Mouse (Mus musculus) embryonic stem cell, embryonic (primary cell): ENCODE data around the gene Kat6b.

ENCODE experiments used
- CTCF ChIA-PET, 4 experiments: fragments of 300-600 bp in 2 of 4; fragments of 350-600 bp in 2 of 4; sonication (Branson Sonifier 250); formaldehyde crosslinking; loops; one replicate each; lab custom pipeline; 2022; ENCODE audit warnings: inconsistent platforms in 2 of 4; lab: Charles Lee
- POLR2A ChIA-PET, 4 experiments: fragments of 300-600 bp in 2 of 4; fragments of 350-600 bp in 2 of 4; sonication (Branson Sonifier 250); formaldehyde crosslinking; loops; one replicate each; lab custom pipeline; 2022; ENCODE audit warnings: antibody characterized with exemption in 4 of 4, inconsistent platforms in 1 of 4; lab: Charles Lee

The Kat6b gene

DNA sequence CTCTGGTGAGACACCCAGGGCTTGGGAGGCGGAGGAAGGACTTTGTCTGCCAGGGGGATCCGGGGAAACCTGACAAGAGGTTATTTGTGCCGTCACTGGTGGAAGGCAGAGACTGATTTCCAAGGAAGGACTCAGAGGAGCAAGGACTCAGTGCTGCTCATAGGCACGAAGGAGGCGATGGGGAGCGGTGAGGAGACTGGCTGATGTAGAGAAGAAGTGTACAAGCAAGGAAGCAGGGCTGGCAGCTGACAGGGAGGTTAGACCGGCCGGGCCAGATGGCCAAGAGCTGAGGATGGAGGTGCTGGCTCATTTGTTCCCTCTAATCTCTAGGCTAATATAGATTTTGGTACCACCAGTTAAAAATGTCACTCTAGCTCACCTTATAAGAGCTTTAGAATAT, 72.8 kb downstream of the Kat6b start:
- POLR2A ChIA-PET: interaction anchor here in 3 of 4 experiments (0.6 to 18.5 kb wide), 28 partner anchors 8 to 625 kb away, joined by 3 to 240 read pairs (median 5); partner anchors contain the start of genes Kat6b (in 2 of the 3) and Vcl (in 1 of the 3)

DNA sequence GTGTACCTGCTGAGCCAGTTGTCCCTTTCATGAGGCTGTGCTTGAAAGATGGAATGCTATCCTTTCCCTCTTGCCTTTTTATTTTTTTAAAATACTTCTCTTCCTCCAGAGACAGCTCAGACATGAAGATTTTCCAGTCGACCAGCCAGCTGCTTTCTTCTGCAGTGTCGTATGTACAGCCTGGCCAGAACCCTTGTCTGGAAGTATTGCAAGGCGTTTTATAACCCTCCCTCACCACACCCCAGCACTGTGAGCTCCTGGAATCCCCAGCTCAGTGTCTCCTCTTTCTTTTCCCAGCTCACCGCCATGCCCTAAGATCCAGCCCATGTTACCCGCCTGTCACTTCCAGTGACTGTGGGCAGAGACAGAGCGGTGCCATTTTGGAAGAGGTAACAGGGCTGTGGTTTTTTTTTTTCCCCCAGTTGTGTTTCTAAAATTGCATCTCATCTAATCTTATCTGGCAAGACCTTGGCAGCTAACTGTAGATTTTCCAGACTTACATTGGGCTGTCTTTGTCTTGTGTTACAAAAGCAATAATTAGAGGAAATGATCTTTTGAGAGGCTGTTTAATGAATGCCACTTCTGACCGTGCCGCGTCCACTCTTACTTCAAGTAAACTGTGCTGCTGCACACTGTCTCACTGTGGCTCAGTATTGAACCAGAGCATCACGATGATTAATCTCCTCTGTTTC, 77.4 kb downstream of the Kat6b start:
- ChIA-PET CTCF (interaction anchor here in 1 of 4 experiments (1.2 to 1.9 kb wide), 4 partner anchors 26 to 183 kb away, joined by 3 to 9 read pairs (median 4); no protein-coding TSS in a partner anchor), POLR2A (interaction anchor here in 3 of 4 experiments (0.6 to 18.5 kb wide), 20 partner anchors 9 to 114 kb away, joined by 3 to 240 read pairs (median 4); partner anchors contain the start of gene Kat6b (in 2 of the 3))

More for the DNA sequence above, 72.8 kb downstream of the Kat6b start:
- CTCF ChIA-PET: interaction anchor here in 3 of 4 experiments (1.0 to 3.3 kb wide), 4 partner anchors 13 to 53 kb away, joined by 3 to 11 read pairs (median 4); no protein-coding TSS in a partner anchor

DNA sequence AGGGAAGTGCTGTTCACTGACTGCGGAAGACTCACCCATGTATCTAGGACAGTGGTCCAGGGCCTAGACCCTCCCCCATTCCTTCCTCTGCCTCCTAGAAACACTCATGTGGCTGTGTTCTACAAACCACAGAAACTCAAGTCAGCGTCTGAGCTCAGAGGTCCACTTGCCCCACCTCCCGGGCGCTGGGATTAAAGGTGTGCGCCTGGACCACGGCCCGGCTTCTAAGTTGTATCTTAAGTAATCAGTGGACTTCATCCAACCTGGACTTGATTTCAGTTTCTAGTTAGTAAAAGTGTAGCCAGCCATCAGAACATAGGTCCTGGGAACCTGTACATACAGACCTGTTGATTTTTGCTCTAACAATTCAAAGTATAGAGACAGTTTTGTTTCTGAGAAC, 78.2 kb downstream of the Kat6b start:
- CTCF ChIA-PET: no interaction called here

DNA sequence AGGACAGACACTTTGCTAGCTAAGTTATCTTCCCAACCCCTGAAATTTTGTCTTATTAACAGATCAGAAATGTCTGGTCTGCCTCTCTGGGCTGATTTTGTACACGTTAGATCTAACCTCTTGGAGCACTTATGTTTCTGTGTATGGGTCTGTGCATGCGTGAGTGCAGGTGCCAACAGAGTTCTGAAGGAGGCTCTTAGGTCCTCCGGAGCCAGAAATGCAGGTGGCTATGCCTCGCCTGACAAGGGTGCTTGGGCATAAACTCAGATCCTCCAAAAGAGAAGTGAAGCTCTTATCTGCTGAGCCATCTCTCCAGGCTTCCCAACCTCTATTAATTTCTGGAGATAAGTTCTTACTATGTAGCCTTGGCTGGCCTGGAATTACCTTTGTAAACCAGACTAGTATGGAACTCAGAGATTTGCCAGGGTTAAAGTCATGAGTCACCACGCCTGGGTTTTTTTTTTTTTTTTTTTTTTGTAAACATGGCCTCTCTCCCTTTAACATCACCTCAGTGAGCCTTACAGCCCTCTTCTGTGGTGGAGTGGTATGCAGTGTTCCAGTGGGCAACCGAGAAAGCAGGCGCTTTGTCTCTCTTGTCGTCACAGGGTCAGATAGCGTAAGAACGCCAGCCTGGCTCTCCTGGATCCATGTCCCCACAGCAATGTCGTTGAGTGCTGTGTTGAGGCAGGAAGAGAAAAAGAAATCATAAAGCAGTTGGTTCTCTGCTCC, 79.4 kb downstream of the Kat6b start:
- ChIA-PET POLR2A (interaction anchor here in 3 of 4 experiments (0.7 to 18.5 kb wide), 10 partner anchors 9 to 1382 kb away, joined by 3 to 240 read pairs (median 3); partner anchors contain the start of gene Kat6b (in 2 of the 3)), CTCF (no interaction called here)

More for the DNA sequence above, 78.2 kb downstream of the Kat6b start:
- POLR2A ChIA-PET: interaction anchor here in 2 of 4 experiments (0.7 to 18.5 kb wide), 9 partner anchors 9 to 78 kb away, joined by 3 to 240 read pairs (median 4); partner anchors contain the start of gene Kat6b (in 1 of the 2)

DNA sequence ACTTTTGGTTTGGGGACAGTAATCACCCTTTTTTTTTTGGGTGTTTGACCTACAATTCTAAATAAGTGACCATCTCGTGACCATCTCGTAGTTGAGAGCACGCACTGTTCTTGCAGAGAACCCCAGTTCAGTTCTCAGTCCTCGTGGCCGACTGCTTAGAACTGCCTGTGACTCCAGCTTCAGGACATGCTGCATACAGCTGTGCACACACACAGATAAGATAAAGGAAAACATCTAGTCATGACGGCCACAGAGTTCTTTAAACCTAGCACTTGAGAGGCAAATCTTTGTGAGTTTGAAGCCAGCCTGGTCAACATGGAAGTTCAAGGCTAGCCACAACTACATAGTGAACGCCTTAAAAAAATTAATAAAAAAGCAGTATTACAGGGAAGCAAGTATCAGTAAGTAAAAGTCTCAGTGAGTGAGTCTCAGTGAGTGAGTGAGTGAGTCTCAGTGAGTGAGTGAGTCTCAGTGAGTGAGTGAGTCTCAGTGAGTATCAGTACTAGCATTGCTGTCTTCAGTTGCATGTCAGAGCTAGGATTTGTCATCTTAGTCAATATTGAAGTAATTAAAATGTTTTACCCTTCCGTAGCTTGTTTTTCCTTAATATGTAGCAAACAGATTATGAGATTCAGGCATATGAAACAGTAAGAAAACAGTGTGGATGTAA, 80.3 kb downstream of the Kat6b start:
- CTCF ChIA-PET: no interaction called here
- POLR2A ChIA-PET: interaction anchor here in 3 of 4 experiments (0.6 to 18.5 kb wide), 13 partner anchors 7 to 110 kb away, joined by 3 to 240 read pairs (median 4); partner anchors contain the start of gene Kat6b (in 2 of the 3)

DNA sequence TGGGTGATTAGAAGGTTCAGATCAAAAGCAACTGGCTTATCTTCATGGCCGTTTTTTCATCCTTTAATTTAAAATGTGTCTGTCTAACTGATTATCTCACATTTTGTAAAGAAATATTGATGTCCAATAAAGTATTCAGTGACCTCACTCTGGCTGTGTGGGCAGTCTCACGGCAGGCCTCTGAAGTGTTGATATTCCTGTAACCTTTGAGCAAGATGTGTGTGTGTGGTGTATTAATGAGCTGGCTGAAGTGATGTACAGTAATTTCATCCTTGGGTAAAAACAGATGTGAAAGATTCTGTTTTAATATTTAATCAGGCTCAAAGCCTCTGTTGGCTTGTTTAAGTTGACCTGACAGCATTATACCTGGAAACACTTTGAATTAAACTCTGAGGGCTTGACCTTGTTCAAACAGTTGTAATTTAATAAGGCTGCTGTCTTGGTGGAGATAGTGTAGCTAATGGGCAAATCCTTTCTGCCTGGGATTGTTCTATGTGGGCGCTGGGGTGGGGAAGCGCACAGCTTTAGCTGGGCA, 82.4 kb downstream of the Kat6b start:
- ChIA-PET CTCF (interaction anchor here in 1 of 4 experiments (0.9 kb wide), 1 partner anchor 13 kb away, joined by 3 read pairs; no protein-coding TSS in a partner anchor), POLR2A (interaction anchor here in 2 of 4 experiments (0.6 to 18.5 kb wide), 17 partner anchors 2 to 87 kb away, joined by 3 to 240 read pairs (median 5); partner anchors contain the start of gene Kat6b (in 1 of the 2))

DNA sequence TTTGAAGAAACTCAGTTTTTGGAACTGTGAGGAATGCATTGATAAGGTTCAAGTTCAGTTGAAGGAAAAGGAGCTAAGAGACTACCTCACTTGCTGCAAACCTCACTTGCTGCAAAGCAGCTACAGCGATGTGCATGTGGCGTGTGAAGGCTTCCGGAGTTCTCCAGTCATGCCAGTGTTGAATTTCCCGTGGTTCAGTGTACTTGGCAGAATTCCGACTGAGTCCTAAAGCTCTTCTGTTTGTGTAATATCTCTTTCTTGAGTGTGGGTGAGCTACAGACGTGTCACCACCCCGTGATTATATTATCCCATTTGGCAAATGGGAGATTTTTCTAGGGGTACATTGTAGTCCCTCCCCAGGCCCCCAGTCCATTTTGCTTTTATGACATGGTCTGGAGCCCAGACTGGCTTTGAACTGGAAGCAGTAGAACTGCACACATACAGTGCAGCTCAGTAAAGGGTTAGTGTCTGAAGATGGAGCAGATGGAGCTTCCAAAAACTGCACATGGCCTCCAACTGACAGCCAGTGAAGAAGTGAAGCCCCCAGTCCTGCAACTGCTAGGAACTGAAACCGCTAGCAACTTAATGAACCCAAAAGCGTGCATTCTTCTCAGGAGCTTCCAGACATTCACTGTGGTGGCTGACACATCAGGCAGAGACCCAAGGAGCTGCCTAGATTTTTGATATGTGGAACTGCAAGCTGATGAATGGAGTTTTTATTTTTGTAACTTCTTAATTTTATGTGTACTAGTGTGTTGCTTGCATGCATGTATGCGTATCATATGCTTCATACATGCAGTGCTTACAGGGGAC, 84.5 kb downstream of the Kat6b start:
- CTCF ChIA-PET: interaction anchor here in 1 of 4 experiments (0.8 kb wide), 1 partner anchor 19 kb away, joined by 3 read pairs; no protein-coding TSS in a partner anchor
- POLR2A ChIA-PET: interaction anchor here in 3 of 4 experiments (0.6 to 18.5 kb wide), 12 partner anchors 4 to 491 kb away, joined by 3 to 240 read pairs (median 8); no protein-coding TSS in a partner anchor

DNA sequence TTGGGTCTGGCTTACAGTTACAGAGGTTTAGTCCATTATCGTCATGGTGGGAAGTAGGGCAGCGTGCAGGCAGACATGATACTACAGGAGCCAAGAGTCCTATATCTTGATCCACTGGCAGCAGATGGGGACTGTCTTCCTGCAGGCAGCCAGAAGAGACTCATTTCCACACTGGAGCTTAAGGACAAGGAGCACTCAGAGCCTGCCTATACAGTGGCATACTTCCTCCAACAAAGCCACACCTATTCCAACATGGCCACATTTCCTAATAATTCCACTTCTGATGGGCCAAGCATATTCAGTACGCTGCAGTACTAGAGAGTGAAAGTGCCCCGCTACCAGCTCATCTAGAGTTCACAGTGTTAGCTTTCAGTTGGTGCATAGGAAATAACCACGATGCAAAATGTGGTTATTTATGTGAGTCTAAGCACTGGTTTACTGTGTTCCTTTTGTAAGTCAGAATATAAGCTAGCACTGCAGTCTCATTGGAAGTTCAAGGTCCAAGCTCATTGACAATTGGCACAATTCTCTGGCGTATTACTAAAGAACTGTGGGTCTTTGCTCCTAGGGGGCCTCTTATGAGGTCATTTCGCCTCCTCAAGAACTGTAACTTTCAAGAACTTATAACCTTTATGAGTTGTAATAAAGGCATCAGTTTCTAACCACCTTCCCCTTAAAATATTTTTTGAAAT, 86.2 kb downstream of the Kat6b start:
- ChIA-PET CTCF (interaction anchor here in 3 of 4 experiments (0.6 to 1.8 kb wide), 6 partner anchors 13 to 180 kb away, joined by 3 to 7 read pairs (median 4); no protein-coding TSS in a partner anchor), POLR2A (interaction anchor here in 3 of 4 experiments (0.7 to 18.5 kb wide), 23 partner anchors 4 to 221 kb away, joined by 3 to 240 read pairs (median 4); no protein-coding TSS in a partner anchor)

DNA sequence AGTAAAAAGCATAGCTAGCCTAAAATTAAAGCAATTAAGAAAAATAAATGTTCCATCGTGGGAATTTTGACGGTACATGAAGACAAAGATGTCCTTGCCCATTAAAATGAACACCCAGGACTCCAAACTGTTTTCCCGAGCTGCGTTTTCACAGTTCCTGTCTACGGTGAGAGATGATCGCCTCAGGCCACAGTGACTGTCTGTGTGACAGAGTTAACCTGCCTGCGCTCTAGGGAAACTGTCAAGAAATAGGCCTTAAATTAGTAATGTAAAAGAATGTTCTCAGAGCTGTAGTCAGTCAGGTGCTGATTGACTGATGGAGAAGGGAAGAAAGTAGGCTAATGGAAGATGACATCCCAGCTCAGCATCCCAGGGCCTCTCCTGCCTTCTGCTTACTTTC, 87.6 kb downstream of the Kat6b start:
- POLR2A ChIA-PET: interaction anchor here in 2 of 4 experiments (0.9 to 18.5 kb wide), 12 partner anchors 3 to 68 kb away, joined by 3 to 240 read pairs (median 4); no protein-coding TSS in a partner anchor
- CTCF ChIA-PET: interaction anchor here (0.6 to 1.8 kb wide), 4 partner anchors 15 to 68 kb away, joined by 3 to 6 read pairs (median 4); no protein-coding TSS in a partner anchor

DNA sequence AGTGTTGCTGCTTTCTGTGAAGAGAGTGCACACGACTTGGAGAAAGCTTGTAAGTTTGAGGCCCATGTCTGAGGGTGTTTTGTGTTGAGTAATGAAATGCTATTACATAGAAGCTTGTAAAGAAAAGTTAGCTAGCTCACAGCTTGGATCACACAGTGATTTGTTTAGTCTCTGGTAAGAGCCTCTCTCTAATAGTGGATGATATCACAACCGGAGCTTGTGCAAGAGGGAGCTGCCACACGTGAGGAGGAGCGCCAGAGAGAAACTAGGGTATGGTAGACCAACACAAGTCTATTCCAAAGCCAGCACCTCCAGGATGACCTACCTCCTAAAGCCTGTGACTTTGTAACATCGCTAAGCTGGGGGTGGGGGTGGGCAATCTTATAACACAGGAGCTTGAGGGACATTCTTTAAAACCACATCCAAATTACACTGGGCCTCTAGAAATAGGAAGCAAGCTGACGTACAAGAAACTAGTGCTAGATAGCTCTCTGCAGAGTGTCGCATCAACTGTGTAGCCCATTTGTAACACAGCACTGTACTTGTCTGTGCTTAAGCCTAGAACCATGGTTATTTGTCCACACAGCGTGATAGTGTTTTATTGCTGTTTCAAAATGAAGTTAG, 93.6 kb downstream of the Kat6b start:
- ChIA-PET POLR2A (interaction anchor here in 3 of 4 experiments (0.7 to 15.9 kb wide), 17 partner anchors 9 to 646 kb away, joined by 3 to 240 read pairs (median 4); partner anchors contain the start of gene Vcl (in 1 of the 3)), CTCF (interaction anchor here in 3 of 4 experiments (1.0 to 4.2 kb wide), 5 partner anchors 9 to 167 kb away, joined by 4 to 25 read pairs (median 9); no protein-coding TSS in a partner anchor)

DNA sequence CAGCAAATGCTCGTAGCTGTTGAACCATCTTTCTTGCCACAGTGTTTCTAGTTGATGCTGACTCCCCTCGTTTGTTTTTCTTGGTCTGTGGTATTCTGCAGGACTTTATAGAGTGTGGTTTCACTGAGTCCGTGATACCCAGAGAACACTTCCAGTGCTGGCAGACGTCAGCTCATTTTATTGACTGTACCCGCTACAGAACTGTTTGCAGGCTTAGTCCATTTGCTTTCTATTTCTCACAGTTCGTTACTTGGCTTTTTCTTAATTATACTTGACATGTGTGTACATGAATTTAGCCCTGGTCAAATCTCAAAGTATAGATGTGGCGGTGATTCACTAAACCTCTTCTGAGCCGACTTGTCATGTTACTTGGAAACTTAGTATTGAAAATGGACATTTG, 95.6 kb downstream of the Kat6b start:
- CTCF ChIA-PET: interaction anchor here in 1 of 4 experiments (1.4 kb wide), 1 partner anchor 8 kb away, joined by 3 read pairs; no protein-coding TSS in a partner anchor
- POLR2A ChIA-PET: interaction anchor here in 3 of 4 experiments (0.6 to 15.9 kb wide), 8 partner anchors 9 to 632 kb away, joined by 3 to 240 read pairs (median 4); no protein-coding TSS in a partner anchor

DNA sequence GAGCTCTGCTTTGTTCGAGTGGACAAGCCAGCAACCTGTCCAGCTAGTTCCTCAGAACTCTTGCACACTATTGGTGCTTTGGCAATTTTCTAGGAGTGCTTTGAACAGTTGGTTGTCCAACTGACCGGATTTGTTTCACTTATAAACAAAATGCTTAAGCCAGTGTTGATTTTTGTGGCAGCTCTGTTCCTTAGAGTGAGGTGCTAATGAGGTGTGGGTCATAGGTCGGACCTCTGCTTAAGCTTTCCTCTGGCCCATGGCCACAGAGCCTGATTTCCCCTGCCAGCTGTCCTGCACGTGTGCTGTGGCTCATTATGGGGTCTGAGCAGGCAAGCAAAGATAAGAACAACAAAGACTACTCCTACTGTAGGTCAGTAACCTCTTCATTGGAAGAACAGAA, 100.0 kb downstream of the Kat6b start:
- POLR2A ChIA-PET: interaction anchor here in 3 of 4 experiments (0.6 to 8.7 kb wide), 17 partner anchors 11 to 100 kb away, joined by 3 to 112 read pairs (median 5); partner anchors contain the start of gene Kat6b (in 1 of the 3)
- CTCF ChIA-PET: interaction anchor here in 1 of 4 experiments (1.2 to 1.5 kb wide), 3 partner anchors 9 to 181 kb away, joined by 3 to 7 read pairs (median 4); no protein-coding TSS in a partner anchor

DNA sequence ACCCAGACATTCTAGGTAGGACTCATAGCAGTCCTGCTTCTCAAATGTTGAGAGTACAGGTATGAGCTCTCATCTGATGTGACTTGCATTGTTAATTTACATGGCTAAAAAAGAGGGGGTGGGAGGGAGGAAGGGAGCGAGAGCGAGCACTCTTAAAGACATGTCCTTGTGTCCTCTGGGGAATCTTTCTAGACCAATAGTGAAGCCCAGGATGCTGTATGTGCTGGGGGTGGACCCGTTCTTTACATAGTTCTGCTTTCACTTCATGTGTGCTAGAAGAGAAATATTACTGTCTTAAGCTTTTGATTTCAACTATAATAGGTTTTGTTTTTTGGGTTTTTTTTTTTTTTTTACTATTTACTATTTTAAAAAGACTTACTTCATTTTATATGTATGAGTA, 101.1 kb downstream of the Kat6b start:
- POLR2A ChIA-PET: interaction anchor here in 2 of 4 experiments (0.6 to 8.7 kb wide), 13 partner anchors 10 to 530 kb away, joined by 3 to 112 read pairs (median 5); partner anchors contain the start of genes Adk (in 1 of the 2) and Ap3m1 (in 1 of the 2)
- CTCF ChIA-PET: interaction anchor here in 2 of 4 experiments (0.6 to 1.3 kb wide), 6 partner anchors 8 to 183 kb away, joined by 3 to 7 read pairs (median 4); no protein-coding TSS in a partner anchor

DNA sequence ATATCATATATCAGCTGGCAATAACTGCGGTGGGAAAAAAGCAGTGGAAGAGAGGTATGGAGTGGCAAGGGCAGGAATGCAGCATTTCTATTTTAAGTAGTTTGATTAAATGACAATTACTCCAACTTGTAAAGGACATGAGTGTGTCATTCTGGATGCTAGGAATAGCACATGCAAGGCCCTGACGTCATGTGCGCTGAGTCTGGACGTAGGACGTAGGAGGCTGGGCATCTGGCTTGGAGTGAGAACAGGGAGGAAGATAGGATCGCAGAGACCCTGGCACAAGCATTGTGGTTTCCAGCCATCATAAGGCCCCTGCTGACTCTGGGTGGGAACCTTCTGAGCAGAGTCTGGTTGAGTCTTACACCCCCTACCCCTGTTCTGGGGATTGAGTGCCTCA, 101.8 kb downstream of the Kat6b start:
- ChIA-PET POLR2A (interaction anchor here in 2 of 4 experiments (1.0 to 8.7 kb wide), 8 partner anchors 8 to 27 kb away, joined by 3 to 112 read pairs (median 21); no protein-coding TSS in a partner anchor), CTCF (interaction anchor here in 1 of 4 experiments (1.3 to 2.2 kb wide), 3 partner anchors 10 to 26 kb away, joined by 6 to 25 read pairs (median 16); no protein-coding TSS in a partner anchor)
